Mouse (Mus musculus): Measurements from ENCODE around the gene Erlec1. TPM values are rescaled to one million over a fixed set of nuclear protein-coding genes. Genes with fewer than 3 reads are reported as not detected.

The Erlec1 gene
- polyA plus RNA-seq, 1 experiment from 2014 or later = 11.7 TPM

- Histone ChIP-seq H3K27me3 (ENCODE audit: insufficient read depth, low read length) (no peaks in the 10 kb centered on the region), H3K27ac (ENCODE audit: low read depth) (no peak overlapping the region), H3K4me1 (ENCODE audit: insufficient read depth) (no peaks in the 10 kb centered on the region), H3K4me3 (ENCODE audit: low read depth, low read length) (no peak overlapping the region), H3K9ac (no peak overlapping the region), H3K36me3 (ENCODE audit: insufficient read depth) (peaks cover 27% of the 10 kb centered on the region; the same call in 1 of the 2 replicates), H3K9me3 (ENCODE audit: low read depth, low read length) (no peaks in the 10 kb centered on the region), H3K4me2 (no peak overlapping the region)
- DNase-seq (no peak), ATAC-seq (ENCODE audit: insufficient read depth) (no peak)
- WGBS = 95% methylated on average over 3 of the region's 3 CpGs
- no peak for TF ChIP-seq CTCF (IDR thresholded peaks at IDR 0.05; ENCODE audit: low read depth)
Measured at GRCm38 (mm10) chr11:30923283-30923682, 30.9 kb downstream of the Erlec1 start.

DNA sequence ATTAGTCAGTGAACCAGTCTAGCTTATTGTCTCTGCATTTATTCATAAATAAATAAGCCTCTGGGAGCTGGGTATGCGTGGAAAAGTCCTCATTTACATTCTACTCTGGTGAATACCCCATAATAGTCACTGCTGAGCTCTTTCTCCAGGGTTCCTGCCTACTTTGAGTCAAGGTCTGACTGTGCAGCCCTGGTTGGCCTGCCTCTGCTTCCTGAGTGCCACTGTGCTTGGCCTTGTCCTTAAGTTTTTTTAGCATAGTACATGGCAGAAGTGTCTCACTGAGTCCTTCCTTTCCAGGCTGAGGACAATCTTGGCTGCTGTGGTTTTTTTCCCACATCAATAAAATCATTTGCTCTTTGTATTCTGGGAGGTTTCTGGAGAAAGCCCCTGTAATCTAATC lies 33.5 kb downstream of the Erlec1 start:
- 84% methylated on average over 1 of the region's 1 CpGs for WGBS
- no peak for ATAC-seq (ENCODE audit: insufficient read depth)
- no peak for TF ChIP-seq CTCF (IDR thresholded peaks at IDR 0.05; ENCODE audit: low read depth)

DNA sequence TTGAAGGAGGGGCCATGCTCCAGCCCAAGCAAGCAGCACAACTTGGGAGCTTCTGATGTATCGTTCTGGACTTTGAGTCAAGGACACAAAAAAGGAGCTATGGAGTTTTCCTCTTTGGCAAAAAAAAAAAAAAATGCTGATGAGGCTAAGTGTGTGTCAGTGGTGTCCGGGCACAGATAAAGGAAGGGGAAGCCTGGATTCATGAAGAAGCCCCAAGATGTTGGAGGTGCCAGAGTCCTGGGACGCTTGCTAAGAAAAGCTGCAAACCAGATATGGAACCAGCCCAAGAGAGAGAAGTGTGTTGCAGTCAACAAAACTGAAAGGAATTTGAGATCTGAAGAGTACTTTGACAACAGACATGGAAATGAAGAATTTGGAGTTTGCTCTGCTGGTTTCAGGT lies 41.8 kb downstream of the Erlec1 start:
- WGBS = 88% methylated on average over 3 of the region's 3 CpGs
- no peaks in the 10 kb centered on the region for H3K9me3 ChIP-seq (ENCODE audit: low read depth, low read length)
- no peak for TF ChIP-seq CTCF (IDR thresholded peaks at IDR 0.05; ENCODE audit: low read depth)
- H3K27ac ChIP-seq (ENCODE audit: low read depth) = no peak overlapping the region
- H3K4me1 ChIP-seq (ENCODE audit: insufficient read depth) = no peaks in the 10 kb centered on the region
- H3K27me3 ChIP-seq (ENCODE audit: insufficient read depth, low read length) = no peaks in the 10 kb centered on the region
- no peak overlapping the region for H3K9ac ChIP-seq
- no peak overlapping the region for H3K4me3 ChIP-seq (ENCODE audit: low read depth, low read length)
- DNase-seq (no peak), ATAC-seq (ENCODE audit: insufficient read depth) (no peak)
- H3K36me3 ChIP-seq (ENCODE audit: insufficient read depth) = no peaks in the 10 kb centered on the region
- no peak overlapping the region for H3K4me2 ChIP-seq

More for the DNA sequence above, 33.5 kb downstream of the Erlec1 start:
- Histone ChIP-seq H3K4me2 (no peak overlapping the region), H3K4me3 (ENCODE audit: low read depth, low read length) (no peak overlapping the region), H3K27me3 (ENCODE audit: insufficient read depth, low read length) (no peaks in the 10 kb centered on the region), H3K36me3 (ENCODE audit: insufficient read depth) (peaks cover 12% of the 10 kb centered on the region; the same call in 1 of the 2 replicates), H3K9ac (no peak overlapping the region), H3K4me1 (ENCODE audit: insufficient read depth) (no peaks in the 10 kb centered on the region), H3K27ac (ENCODE audit: low read depth) (no peak overlapping the region), H3K9me3 (ENCODE audit: low read depth, low read length) (no peaks in the 10 kb centered on the region)
- DNase-seq = no peak

GRCm38 (mm10) chr11:30899312-30899711 lies 54.8 kb downstream of the Erlec1 start:
- DNase-seq (no peak), ATAC-seq (ENCODE audit: insufficient read depth) (no peak)
- H3K36me3 ChIP-seq (ENCODE audit: insufficient read depth) = no peaks in the 10 kb centered on the region
- no peaks in the 10 kb centered on the region for H3K27me3 ChIP-seq (ENCODE audit: insufficient read depth, low read length)
- no peak overlapping the region for H3K4me3 ChIP-seq (ENCODE audit: low read depth, low read length)
- H3K9me3 ChIP-seq (ENCODE audit: low read depth, low read length) = no peaks in the 10 kb centered on the region
- no peak overlapping the region for H3K4me2 ChIP-seq
- H3K27ac ChIP-seq (ENCODE audit: low read depth) = no peak overlapping the region
- no peak for TF ChIP-seq CTCF (IDR thresholded peaks at IDR 0.05; ENCODE audit: low read depth)
- H3K9ac ChIP-seq = no peak overlapping the region
- no peaks in the 10 kb centered on the region for H3K4me1 ChIP-seq (ENCODE audit: insufficient read depth)

DNA sequence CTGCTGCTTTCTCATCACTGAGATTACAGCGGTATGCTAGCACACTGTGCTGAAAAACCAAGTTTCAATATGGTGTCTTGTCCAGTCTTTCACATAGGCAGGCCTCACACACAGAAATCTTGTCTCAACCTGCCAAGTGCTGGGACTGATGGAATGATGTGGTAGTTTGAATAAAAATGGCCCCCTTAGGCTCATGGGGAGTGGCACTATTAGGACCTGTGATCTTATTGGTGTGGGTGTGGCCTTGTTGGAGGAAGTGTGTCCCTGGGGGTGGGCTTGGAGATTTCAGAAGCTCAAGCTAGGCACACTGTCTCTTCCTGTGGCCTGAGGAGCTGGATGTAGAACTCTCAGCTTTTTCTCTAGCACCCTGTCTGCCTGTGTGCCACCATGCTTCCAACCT lies 57.9 kb downstream of the Erlec1 start:
- Histone ChIP-seq H3K27ac (ENCODE audit: low read depth) (no peak overlapping the region), H3K4me1 (ENCODE audit: insufficient read depth) (no peaks in the 10 kb centered on the region), H3K9ac (no peak overlapping the region), H3K27me3 (ENCODE audit: insufficient read depth, low read length) (no peaks in the 10 kb centered on the region), H3K36me3 (ENCODE audit: insufficient read depth) (no peaks in the 10 kb centered on the region), H3K4me3 (ENCODE audit: low read depth, low read length) (no peak overlapping the region), H3K4me2 (no peak overlapping the region), H3K9me3 (ENCODE audit: low read depth, low read length) (no peaks in the 10 kb centered on the region)
- DNase-seq (no peak), ATAC-seq (ENCODE audit: insufficient read depth) (no peak)
- TF ChIP-seq CTCF (IDR thresholded peaks at IDR 0.05; ENCODE audit: low read depth) = no peak
- 89% methylated on average over 1 of the region's 1 CpGs for WGBS

GRCm38 (mm10) chr11:30888153-30888552 lies 66.0 kb downstream of the Erlec1 start:
- 0 out of 2 replicates have a peak, but pooled peaks cover 6% of the 10 kb centered on the region for H3K27me3 ChIP-seq (ENCODE audit: insufficient read depth, low read length)
- no peak for TF ChIP-seq CTCF (IDR thresholded peaks at IDR 0.05; ENCODE audit: low read depth)
- no peak for ATAC-seq (ENCODE audit: insufficient read depth)
- no peak overlapping the region for H3K4me2 ChIP-seq
- no peaks in the 10 kb centered on the region for H3K36me3 ChIP-seq (ENCODE audit: insufficient read depth)
- H3K9me3 ChIP-seq (ENCODE audit: low read depth, low read length) = no peaks in the 10 kb centered on the region
- 76% methylated on average over 2 of the region's 2 CpGs for WGBS
- H3K4me3 ChIP-seq (ENCODE audit: low read depth, low read length) = no peak overlapping the region
- no peak overlapping the region for H3K9ac ChIP-seq
- DNase-seq = no peak
- H3K4me1 ChIP-seq (ENCODE audit: insufficient read depth) = no peaks in the 10 kb centered on the region
- no peak overlapping the region for H3K27ac ChIP-seq (ENCODE audit: low read depth)

DNA sequence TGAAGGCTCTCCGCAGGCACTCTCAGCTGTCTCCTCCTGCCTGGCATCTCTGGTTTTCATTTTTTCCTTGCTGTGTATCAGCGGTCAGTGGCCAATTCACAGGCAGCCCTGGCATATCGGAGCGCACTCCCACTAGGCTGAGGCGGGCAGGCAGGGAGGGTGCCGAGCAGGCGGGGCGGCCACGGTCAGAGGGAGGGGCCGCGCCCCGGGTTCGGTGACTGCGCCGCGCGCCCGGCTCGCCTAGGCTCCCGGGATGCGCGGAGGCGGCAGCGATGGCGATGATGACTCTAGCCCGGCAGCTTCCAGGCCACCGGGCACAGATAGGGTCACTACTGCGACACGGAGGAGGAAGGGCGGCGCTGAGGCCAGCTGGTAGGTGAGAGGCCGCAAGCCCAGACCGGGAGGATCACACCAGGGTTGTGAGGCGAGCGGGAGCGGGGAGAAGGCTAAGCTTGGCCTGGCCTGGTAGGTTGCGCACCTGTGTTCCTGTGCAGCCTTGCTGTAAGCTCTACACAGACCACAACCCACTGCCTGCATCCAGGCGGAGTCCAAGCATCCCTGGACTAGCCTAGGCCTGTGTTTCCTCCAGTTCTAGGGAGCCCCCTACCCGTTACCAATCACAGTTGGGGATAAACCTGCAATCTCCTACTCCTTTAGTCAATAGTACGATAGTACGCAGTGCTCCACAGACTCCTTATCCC lies 68.8 kb downstream of the Erlec1 start, which contains the start of the genes Gpr75 and Asb3:
Gpr75 (plus strand) TSS at position 188 of the 701 bp plus-strand sequence.
Asb3 (plus strand) TSS at position 246 of the 701 bp plus-strand sequence.
- no peak for TF ChIP-seq CTCF (IDR thresholded peaks at IDR 0.05; ENCODE audit: low read depth)
- peaks cover 1% of the 10 kb centered on the region; the same call in 1 of the 2 replicates for H3K36me3 ChIP-seq (ENCODE audit: insufficient read depth)
- peak within 1 kb of the TSS; percentile 84 for H3K4me2 ChIP-seq
- peak within 1 kb of the TSS; percentile 41 for H3K4me3 ChIP-seq (ENCODE audit: low read depth, low read length)
- H3K27ac ChIP-seq (ENCODE audit: low read depth) = no peak within 1 kb of the TSS
- no peaks in the 10 kb centered on the region for H3K9me3 ChIP-seq (ENCODE audit: low read depth, low read length)
- peak; percentile 71 for DNase-seq
- H3K9ac ChIP-seq = peak within 1 kb of the TSS; percentile 44; the same call in 1 of the 2 replicates
- H3K4me1 ChIP-seq (ENCODE audit: insufficient read depth) = no peaks in the 10 kb centered on the region
- peak; percentile 98 for ATAC-seq (ENCODE audit: insufficient read depth)
- H3K27me3 ChIP-seq (ENCODE audit: insufficient read depth, low read length) = 0 out of 2 replicates have a peak, but pooled peaks cover 6% of the 10 kb centered on the region
- 5% methylated on average over 37 of the region's 41 CpGs for WGBS

Other genes with a start within 250 kb of the Erlec1 start
- 30.5 and 33.1 TPM in 2 replicates for gene Psme4, start 182.6 kb downstream of the Erlec1 start, polyA plus RNA-seq (2014; fragmentation: Nextera tagmentation; extraction: Ambion mirVana)
- gene Gpr75, start 69.0 kb downstream of the Erlec1 start, polyA plus RNA-seq (2014; fragmentation: Nextera tagmentation; extraction: Ambion mirVana) = 0.08 and 0.12 TPM in 2 replicates
- 27.5 and 30.1 TPM in 2 replicates for gene Asb3, start 68.9 kb downstream of the Erlec1 start, polyA plus RNA-seq (2014; fragmentation: Nextera tagmentation; extraction: Ambion mirVana)
- gene Chac2, start 32.0 kb upstream of the Erlec1 start, polyA plus RNA-seq (2014; fragmentation: Nextera tagmentation; extraction: Ambion mirVana) = 12.6 and 14.4 TPM in 2 replicates
- gene Gm17332, start 228.1 kb upstream of the Erlec1 start, polyA plus RNA-seq (2014; fragmentation: Nextera tagmentation; extraction: Ambion mirVana) = not detected in 2 replicates